Mouse (Mus musculus): Measurements from ENCODE around the gene Pou4f2. TPM values are rescaled to one million over a fixed set of nuclear protein-coding genes. Genes with fewer than 3 reads are reported as not detected.

The Pou4f2 gene
- total RNA-seq (2022): not detected

GRCm38 (mm10) chr8:78436071-78436651, at the start of gene Pou4f2:
TSS of gene Pou4f2 (minus strand) at chr8:78436645.
- no peak for DNase-seq (ENCODE audit: low spot score)

GRCm38 (mm10) chr8:78477051-78477829, 40.8 kb upstream of the Pou4f2 start:
- DNase-seq (ENCODE audit: low spot score): no peak

- no peak for DNase-seq (ENCODE audit: low spot score)
Observed at GRCm38 (mm10) chr8:78467889-78468288, 31.4 kb upstream of the Pou4f2 start.

GRCm38 (mm10) chr8:78463941-78464340, 27.5 kb upstream of the Pou4f2 start:
- DNase-seq (ENCODE audit: low spot score): no peak

GRCm38 (mm10) chr8:78456441-78456840, 20.0 kb upstream of the Pou4f2 start:
- DNase-seq (ENCODE audit: low spot score): no peak

GRCm38 (mm10) chr8:78442781-78443180, 6.3 kb upstream of the Pou4f2 start:
- DNase-seq (ENCODE audit: low spot score): no peak

GRCm38 (mm10) chr8:78438121-78438520, 1.7 kb upstream of the Pou4f2 start:
- peak; percentile 6 for DNase-seq (ENCODE audit: low spot score)

- DNase-seq (ENCODE audit: low spot score): no peak
Observed at GRCm38 (mm10) chr8:78437140-78438045, 948 bp upstream of the Pou4f2 start.

GRCm38 (mm10) chr8:78436661-78437060, 216 bp upstream of the Pou4f2 start:
- no peak for DNase-seq (ENCODE audit: low spot score)

GRCm38 (mm10) chr8:78435624-78435960, 853 bp downstream of the Pou4f2 start:
- DNase-seq (ENCODE audit: low spot score): no peak

GRCm38 (mm10) chr8:78434823-78435623, 1.4 kb downstream of the Pou4f2 start:
- no peak for DNase-seq (ENCODE audit: low spot score)

- DNase-seq (ENCODE audit: low spot score): no peak
Observed at GRCm38 (mm10) chr8:78434340-78434739, 2.1 kb downstream of the Pou4f2 start.

- DNase-seq (ENCODE audit: low spot score): no peak
Observed at GRCm38 (mm10) chr8:78433318-78433717, 3.1 kb downstream of the Pou4f2 start.

- DNase-seq (ENCODE audit: low spot score): no peak
Observed at GRCm38 (mm10) chr8:78432451-78432850, 4.0 kb downstream of the Pou4f2 start.

- no peak for DNase-seq (ENCODE audit: low spot score)
Observed at GRCm38 (mm10) chr8:78431356-78431755, 5.1 kb downstream of the Pou4f2 start.

GRCm38 (mm10) chr8:78428148-78428547, 8.3 kb downstream of the Pou4f2 start:
- no peak for DNase-seq (ENCODE audit: low spot score)

GRCm38 (mm10) chr8:78427769-78428130, 8.7 kb downstream of the Pou4f2 start:
- no peak for DNase-seq (ENCODE audit: low spot score)

GRCm38 (mm10) chr8:78426875-78427768, 9.3 kb downstream of the Pou4f2 start:
- DNase-seq (ENCODE audit: low spot score): no peak

GRCm38 (mm10) chr8:78426455-78426854, 10.0 kb downstream of the Pou4f2 start:
- DNase-seq (ENCODE audit: low spot score): no peak

GRCm38 (mm10) chr8:78423937-78424336, 12.5 kb downstream of the Pou4f2 start:
- no peak for DNase-seq (ENCODE audit: low spot score)

- DNase-seq (ENCODE audit: low spot score): no peak
Observed at GRCm38 (mm10) chr8:78420101-78420503, 16.3 kb downstream of the Pou4f2 start.

Measured in heart, adult 8-10 months (tissue).